Mouse (Mus musculus) liver, embryonic 13.5 days (tissue): ENCODE measurements around the gene Akap9. TPM values are rescaled to one million over a fixed set of nuclear protein-coding genes. Genes with fewer than 3 reads are reported as not detected.
"Not testable (repeated sequence)": the region's sequence is repeated elsewhere in the genome, so short reads cannot be mapped to it uniquely, and the experiment has no call there.

Experiments used
- ATAC-seq: fragments of 200-750 bp; cut with Nextera tagmentation; 2 replicates; pipeline ENCODE4 v1.8.0; 2017; ENCODE audit warnings: low read depth, mild to moderate bottlenecking, moderate number of reproducible peaks, moderate library complexity
- DNase-seq: peaks from one replicate; pipeline ENCODE4 v3.0.0; 2022
- H3K27ac ChIP-seq: fragments of 300-500 bp; sonication (generic); 2 replicates; pipeline ENCODE4 v1.5.1; 2015; ENCODE audit warnings: moderate library complexity, mild to moderate bottlenecking, inconsistent platforms
- H3K27me3 ChIP-seq: fragments of 300-500 bp; sonication (generic); 2 replicates; pipeline ENCODE4 v1.6.1; 2015; ENCODE audit warnings: mild to moderate bottlenecking, inconsistent platforms
- H3K36me3 ChIP-seq: fragments of 300-500 bp; sonication (generic); 2 replicates; pipeline ENCODE4 v1.6.1; 2015; ENCODE audit warnings: mild to moderate bottlenecking, inconsistent platforms
- H3K4me1 ChIP-seq: fragments of 300-500 bp; sonication (generic); replicated peaks from 2 replicates; pipeline ENCODE4 v1.6.1; 2015; ENCODE audit warnings: inconsistent platforms
- H3K4me2 ChIP-seq: fragments of 300-500 bp; sonication (generic); 2 replicates; pipeline ENCODE4 v1.6.1; 2015; ENCODE audit warnings: inconsistent platforms, mild to moderate bottlenecking, moderate library complexity
- H3K4me3 ChIP-seq: fragments of 300-500 bp; sonication (generic); replicated peaks from 2 replicates; pipeline ENCODE4 v1.5.1; 2015; ENCODE audit warnings: mild to moderate bottlenecking, inconsistent platforms
- H3K9ac ChIP-seq: fragments of 300-500 bp; sonication (generic); 2 replicates; pipeline ENCODE4 v1.6.1; 2015; ENCODE audit warnings: mild to moderate bottlenecking, inconsistent platforms
- H3K9me3 ChIP-seq: fragments of 300-500 bp; sonication (generic); replicated peaks from 2 replicates; pipeline ENCODE4 v1.6.1; 2016; ENCODE audit warnings: inconsistent platforms
- WGBS: fragments of 180-500 bp; shearing (Covaris S2); methylation state at CpG from one replicate; pipeline ENCODE4 v1.1.7; 2015; ENCODE audit not compliant: insufficient replicate concordance; 5-methylcytosine and 5-hydroxymethylcytosine counted together
- polyA plus RNA-seq: library from polyadenylated mRNA; unstranded; fragments of >200 nt; fragmentation: Nextera tagmentation; extraction: Ambion mirVana; gene quantifications from 2 replicates; pipeline ENCODE4 v1.2.1, GENCODE M21; 2015

The Akap9 gene
- polyA plus RNA-seq, 1 experiment from 2014 or later: 33.7 TPM

DNA sequence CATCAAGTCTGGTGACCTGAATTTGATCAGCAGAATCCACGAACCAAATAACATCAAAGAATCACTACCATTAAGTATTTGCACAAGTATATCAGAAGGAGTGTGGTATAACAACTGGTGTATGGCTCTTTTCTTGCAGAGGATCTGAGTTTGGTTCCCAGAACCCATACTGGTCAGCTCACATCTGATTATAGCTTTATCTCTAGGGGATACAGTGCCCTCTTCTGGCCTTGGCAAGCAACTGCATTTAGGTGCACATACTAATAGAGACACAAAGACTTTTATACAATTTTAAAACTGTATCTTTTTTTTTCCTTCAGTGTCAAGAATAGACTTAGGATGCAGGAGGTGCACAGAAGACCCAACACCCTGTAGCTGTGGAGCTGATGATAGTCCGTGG lies 173.9 kb downstream of the Akap9 start:
- H3K4me1 ChIP-seq: peaks cover 25% of the 10 kb centered on the region
- H3K4me3 ChIP-seq: no peak overlapping the region
- H3K9ac ChIP-seq: no peak overlapping the region
- ATAC-seq (no peak), DNase-seq (no peak)
- H3K27me3 ChIP-seq: no peaks in the 10 kb centered on the region
- no peak overlapping the region for H3K4me2 ChIP-seq
- 84% methylated on average over 2 of the region's 2 CpGs for WGBS
- H3K9me3 ChIP-seq: no peaks in the 10 kb centered on the region
- peaks cover 41% of the 10 kb centered on the region for H3K36me3 ChIP-seq
- H3K27ac ChIP-seq: no peak overlapping the region

DNA sequence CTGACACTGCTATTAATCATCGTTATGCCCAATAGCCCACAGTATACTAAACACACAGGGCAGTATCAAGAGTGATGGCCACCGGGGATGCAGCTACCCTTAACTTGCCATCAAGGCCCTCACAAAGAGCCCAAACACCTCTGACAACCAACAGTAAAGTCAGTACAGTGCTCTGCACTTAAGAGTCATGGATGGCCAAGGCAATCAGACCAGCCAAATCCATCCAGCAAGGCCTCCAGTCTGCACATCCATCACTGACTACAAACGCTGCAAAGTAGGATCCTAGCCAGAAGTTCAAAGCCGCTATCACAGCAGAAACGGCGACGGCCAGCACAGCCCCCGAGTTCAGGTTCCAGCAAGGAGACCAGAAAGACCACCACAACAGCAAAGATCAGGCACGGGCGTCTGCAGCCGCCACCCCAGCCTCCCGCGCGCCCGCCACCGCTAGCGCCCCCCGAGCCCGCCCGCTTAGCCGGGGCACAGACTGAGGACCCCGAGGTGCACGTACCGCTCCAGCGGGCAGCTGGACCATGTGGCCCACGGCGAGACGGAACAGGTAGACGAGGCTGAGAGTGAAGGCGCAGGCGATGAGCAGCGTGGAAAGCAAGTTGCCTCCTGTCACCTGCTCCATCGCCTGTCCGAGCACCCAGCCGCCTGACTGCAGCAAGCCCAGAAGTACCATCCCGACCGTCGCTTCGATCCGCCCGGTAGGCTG lies 175.9 kb downstream of the Akap9 start:
- ATAC-seq (peak; percentile 37), DNase-seq (no peak)
- Histone ChIP-seq H3K4me2 (peak overlapping the region; percentile 97), H3K36me3 (peaks cover 33% of the 10 kb centered on the region), H3K9me3 (no peaks in the 10 kb centered on the region), H3K27ac (peak overlapping the region; percentile 86), H3K4me3 (peak overlapping the region; percentile 92), H3K4me1 (peaks cover 25% of the 10 kb centered on the region), H3K27me3 (no peaks in the 10 kb centered on the region), H3K9ac (peak overlapping the region; percentile 90)
- 2% methylated on average over 41 of the region's 41 CpGs for WGBS

DNA sequence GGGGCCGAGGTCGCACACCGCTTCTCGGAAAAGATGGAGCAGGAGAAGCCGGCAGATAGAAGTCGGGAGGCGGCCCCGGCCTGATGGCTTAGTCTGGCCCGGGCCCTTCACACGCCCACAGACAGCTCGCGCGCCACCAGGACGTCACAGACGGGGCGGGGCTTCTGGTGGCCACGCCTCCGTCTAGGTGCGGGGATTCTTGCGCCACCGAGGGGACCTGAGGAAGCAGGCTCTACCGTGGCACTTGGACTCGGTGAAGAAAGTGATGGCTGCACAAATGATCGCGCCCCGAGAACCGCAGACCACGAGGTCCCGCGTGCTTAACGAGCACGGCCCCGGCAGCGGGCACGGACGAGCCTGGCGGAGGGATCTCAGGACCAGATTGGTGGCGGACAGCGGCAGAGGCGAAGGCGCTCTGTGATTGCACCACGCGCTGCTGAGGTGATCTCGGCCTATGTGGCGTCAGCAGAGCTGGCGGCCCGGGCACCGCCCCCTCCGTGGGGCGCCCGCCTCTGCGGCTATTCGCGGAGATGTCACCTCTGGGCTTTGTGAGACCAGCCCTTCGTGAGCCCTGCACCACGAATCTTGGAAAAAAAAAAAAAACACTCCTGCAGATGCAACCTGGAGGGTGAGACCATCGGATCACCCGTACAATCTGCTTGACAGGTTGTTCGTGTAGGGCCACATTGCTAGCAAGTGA lies 176.6 kb downstream of the Akap9 start, which contains the start of gene Cyp51:
Gene Cyp51, minus strand, starts transcription at position 406 of the 700 bp plus-strand sequence.
- Histone ChIP-seq H3K27me3 (no peaks in the 10 kb centered on the region), H3K4me3 (peak within 1 kb of the TSS; percentile 92), H3K4me2 (peak within 1 kb of the TSS; percentile 97), H3K27ac (peak within 1 kb of the TSS; percentile 86), H3K9me3 (no peaks in the 10 kb centered on the region), H3K36me3 (peaks cover 27% of the 10 kb centered on the region), H3K4me1 (peaks cover 25% of the 10 kb centered on the region), H3K9ac (peak within 1 kb of the TSS; percentile 90)
- ATAC-seq (peak; percentile 96), DNase-seq (peak; percentile 86)
- 1% methylated on average over 59 of the region's 59 CpGs for WGBS

DNA sequence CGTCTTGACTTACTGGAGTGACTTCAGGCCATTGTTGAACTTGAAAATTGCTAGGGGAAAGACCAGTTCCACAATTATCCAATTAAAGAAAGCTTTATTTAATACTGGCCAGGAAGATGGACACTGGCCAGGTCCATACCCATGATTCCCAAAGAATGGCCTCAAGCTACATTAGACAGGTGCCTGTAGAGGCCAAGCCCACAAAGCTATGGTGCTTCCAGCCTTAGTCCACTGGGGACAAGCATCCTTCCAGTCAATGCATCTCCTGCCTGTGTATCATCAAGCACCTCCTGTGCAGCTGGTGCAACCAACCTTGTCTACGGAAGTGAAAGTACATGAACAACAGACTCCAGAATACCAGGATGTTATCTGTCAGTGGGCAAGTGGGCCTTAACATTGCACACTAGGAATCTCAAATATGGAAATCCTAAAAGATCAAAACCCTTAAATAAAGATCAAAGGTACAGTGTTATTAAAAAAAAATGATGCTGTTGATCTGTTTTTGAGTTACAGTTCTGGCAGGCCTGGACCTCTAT lies 177.9 kb downstream of the Akap9 start:
- no peak overlapping the region for H3K9ac ChIP-seq
- H3K4me1 ChIP-seq: peaks cover 25% of the 10 kb centered on the region
- ATAC-seq (no peak), DNase-seq (no peak)
- peaks cover 17% of the 10 kb centered on the region for H3K36me3 ChIP-seq
- no peaks in the 10 kb centered on the region for H3K27me3 ChIP-seq
- no peak overlapping the region for H3K4me3 ChIP-seq
- H3K4me2 ChIP-seq: peak overlapping the region; percentile 97; the same call in 1 of the 2 replicates
- WGBS: 82% methylated on average over 2 of the region's 2 CpGs
- H3K9me3 ChIP-seq: no peaks in the 10 kb centered on the region
- H3K27ac ChIP-seq: no peak overlapping the region

DNA sequence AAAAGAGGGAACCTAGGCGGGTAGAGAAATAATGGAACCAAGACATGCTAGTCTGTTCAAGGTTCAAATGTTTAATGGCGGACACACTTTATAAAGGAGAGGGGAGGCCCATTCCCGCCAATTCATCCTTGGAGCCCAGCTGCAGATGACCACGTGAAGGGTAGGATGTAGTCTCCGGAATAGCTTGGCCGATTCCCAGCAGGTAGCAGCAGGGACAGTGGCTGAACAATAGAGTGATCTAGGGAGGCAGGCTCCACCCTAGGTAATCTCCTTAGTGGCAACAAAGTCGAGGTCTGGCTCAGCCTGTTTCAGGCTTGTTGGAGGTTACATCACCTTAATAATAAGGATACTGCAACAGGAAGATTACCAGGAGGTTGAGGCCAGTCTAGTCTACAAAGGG lies 179.2 kb downstream of the Akap9 start:
- not testable (repeated sequence) for H3K4me2 ChIP-seq, DNase-seq, H3K36me3 ChIP-seq, H3K27me3 ChIP-seq, ATAC-seq, H3K27ac ChIP-seq, H3K9ac ChIP-seq, H3K4me3 ChIP-seq, H3K9me3 ChIP-seq
- H3K4me1 ChIP-seq: peaks cover 25% of the 10 kb centered on the region
- 62% methylated on average over 7 of the region's 7 CpGs for WGBS

DNA sequence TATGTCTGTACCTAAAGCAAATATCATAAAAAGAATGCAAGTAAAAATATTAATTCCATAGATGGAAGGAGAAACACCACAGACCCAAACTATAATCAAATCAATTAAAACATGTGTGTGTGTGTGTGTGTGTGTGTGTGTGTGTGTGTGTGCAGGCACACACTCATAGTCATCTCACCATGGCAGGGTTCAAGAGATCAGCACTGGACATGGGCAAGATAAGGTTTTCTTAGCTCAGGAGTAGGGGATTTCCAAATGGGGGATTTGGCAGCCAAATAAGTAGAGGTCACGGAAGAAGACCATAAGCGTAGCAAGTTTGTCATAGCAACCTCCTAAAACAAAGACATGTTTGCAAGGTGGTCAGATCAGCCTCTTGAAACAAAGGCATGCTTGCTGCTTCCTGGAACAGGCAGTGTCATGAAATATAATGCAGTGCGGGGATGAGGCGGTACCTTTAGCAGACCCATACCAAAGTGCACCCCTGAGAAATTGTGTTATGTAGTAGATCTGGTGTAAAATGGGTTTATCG lies 184.8 kb downstream of the Akap9 start:
- no peak overlapping the region for H3K4me2 ChIP-seq
- no peaks in the 10 kb centered on the region for H3K9me3 ChIP-seq
- H3K36me3 ChIP-seq: no peaks in the 10 kb centered on the region
- no peak for DNase-seq
- H3K9ac ChIP-seq: no peak overlapping the region
- no peaks in the 10 kb centered on the region for H3K4me1 ChIP-seq
- no peak overlapping the region for H3K27ac ChIP-seq
- H3K4me3 ChIP-seq: no peak overlapping the region
- no peak for ATAC-seq
- WGBS: 77% methylated on average over 5 of the region's 5 CpGs
- H3K27me3 ChIP-seq: no peaks in the 10 kb centered on the region

Other genes starting within 250 kb of the Akap9 start
- gene Ankib1, start 125.1 kb upstream of the Akap9 start, polyA plus RNA-seq: 3.9 and 5.1 TPM in 2 replicates
- gene Krit1, start 124.9 kb upstream of the Akap9 start, polyA plus RNA-seq: 22.9 and 30.5 TPM in 2 replicates
- not detected in 2 replicates for gene Lrrd1, start 82.9 kb upstream of the Akap9 start, polyA plus RNA-seq
- 7.1 and 8.3 TPM in 2 replicates for gene Mterf1a, start 34.1 kb upstream of the Akap9 start, polyA plus RNA-seq
- 46.9 and 60.3 TPM in 2 replicates for gene Cyp51, start 176.7 kb downstream of the Akap9 start, polyA plus RNA-seq